Mouse (Mus musculus) olfactory bulb, adult 2 months (tissue): ENCODE measurements around the gene Gm21981. TPM values are rescaled to one million over a fixed set of nuclear protein-coding genes. Genes with fewer than 3 reads are reported as not detected.

Experiments
- H3K27ac ChIP-seq: fragments of 200-500 bp; 2 replicates; pipeline ENCODE4 v1.5.1; 2012; ENCODE audit warnings: low read depth, low read length; ENCODE audit not compliant: insufficient read depth
- H3K4me1 ChIP-seq: fragments of 200-500 bp; 2 replicates; pipeline ENCODE4 v1.6.1; 2012; ENCODE audit warnings: low read length; ENCODE audit not compliant: control insufficient read depth, insufficient read depth
- H3K4me3 ChIP-seq: fragments of 200-500 bp; 2 replicates; pipeline ENCODE4 v1.5.1; 2012; ENCODE audit warnings: mild to moderate bottlenecking, low read depth, low read length, moderate library complexity; ENCODE audit not compliant: insufficient read depth
- CTCF ChIP-seq: fragments of 200-500 bp; IDR thresholded peaks from 2 replicates; pipeline ENCODE4 v1.5.1; 2012; ENCODE audit warnings: low read depth, mild to moderate bottlenecking, low read length, moderate library complexity; ENCODE audit not compliant: insufficient read depth
- POLR2A ChIP-seq: fragments of 200-500 bp; IDR thresholded peaks from 2 replicates; pipeline ENCODE4 v1.6.1; 2012; ENCODE audit warnings: mild to moderate bottlenecking, low read depth, low read length, moderate library complexity; ENCODE audit not compliant: insufficient read depth
- WGBS: fragments of 180-500 bp; shearing (Covaris S2); methylation state at CpG from one replicate; pipeline ENCODE4 v1.1.7; 2018; 5-methylcytosine and 5-hydroxymethylcytosine counted together
- polyA plus RNA-seq: library from polyadenylated mRNA; stranded (reverse); fragments of >200 nt; gene quantifications from 2 replicates; pipeline ENCODE4 v1.2.4, GENCODE M21; 2012; ENCODE audit warnings: low replicate concordance; ENCODE audit not compliant: missing spikeins, insufficient read depth, insufficient read length

Gene Gm21981
- polyA plus RNA-seq, 1 experiment, result not detected

DNA sequence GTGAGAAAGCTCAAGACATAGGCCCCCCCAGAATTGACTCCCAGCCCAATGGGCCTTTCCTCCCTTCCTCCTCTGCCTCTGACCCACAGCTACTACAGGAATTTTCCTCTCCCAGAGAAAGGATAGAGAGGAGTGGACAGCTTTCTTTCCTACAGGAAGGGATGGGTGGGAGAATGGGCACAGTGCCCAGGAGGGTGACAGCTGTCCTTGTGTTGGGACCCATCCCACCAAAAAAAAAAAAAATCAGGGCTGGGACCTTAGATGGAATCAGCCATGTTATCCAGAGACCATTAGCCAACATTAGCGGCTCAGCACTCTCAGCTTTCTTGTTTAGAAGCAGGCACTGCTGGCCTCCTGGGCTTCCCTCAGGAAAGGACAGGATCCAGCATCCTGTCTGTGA lies 11.9 kb upstream of the Gm21981 start:
- Histone ChIP-seq H3K4me3 (no peak overlapping the region), H3K27ac (no peak overlapping the region), H3K4me1 (peaks cover 5% of the 10 kb centered on the region; the same call in 1 of the 2 replicates)
- no peak for TF ChIP-seq CTCF
- no peak for TF ChIP-seq POLR2A
- 74% methylated on average over 1 of the region's 1 CpGs for WGBS

DNA sequence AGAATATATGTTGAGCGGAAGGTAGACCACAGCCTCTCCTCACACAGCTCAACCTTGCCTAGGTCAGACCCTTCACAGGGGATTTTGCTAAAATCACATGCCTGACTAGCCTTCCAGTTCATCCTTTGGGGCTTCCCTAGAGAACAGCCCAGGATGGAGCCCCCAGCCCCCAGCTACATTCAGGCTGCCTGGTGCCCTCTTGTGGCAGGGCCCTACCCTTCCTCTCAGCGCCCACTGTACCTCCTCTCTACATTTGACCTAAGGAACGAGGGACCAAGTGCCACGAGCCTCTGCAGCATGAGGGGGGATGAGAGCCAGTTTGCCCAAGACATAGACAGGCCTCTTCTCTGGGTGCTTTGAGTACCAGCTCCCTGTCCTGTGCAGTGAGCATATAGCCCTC lies 10.4 kb upstream of the Gm21981 start:
- TF ChIP-seq CTCF, result no peak
- TF ChIP-seq POLR2A, result no peak

DNA sequence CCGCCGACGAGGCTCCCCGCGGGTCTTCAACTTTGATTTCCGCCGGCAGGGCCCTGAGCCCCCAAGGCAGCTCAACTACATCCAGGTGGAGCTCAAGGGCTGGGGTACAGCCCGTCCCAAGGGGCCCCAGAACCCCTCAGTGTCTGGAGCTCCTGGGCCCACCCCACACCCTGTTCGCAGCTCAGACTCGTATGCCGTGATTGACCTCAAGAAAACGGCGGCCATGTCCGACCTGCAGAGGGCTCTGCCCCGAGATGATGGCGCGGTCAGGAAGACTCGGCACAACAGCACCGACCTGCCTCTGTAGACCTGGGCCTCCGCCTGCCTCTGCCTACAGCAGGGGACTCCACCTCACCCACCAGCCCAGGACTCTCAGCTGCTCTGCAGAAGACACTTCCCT lies 9.3 kb upstream of the Gm21981 start:
- Histone ChIP-seq H3K4me1 (peaks cover 5% of the 10 kb centered on the region; the same call in 1 of the 2 replicates), H3K4me3 (no peak overlapping the region), H3K27ac (no peak overlapping the region)
- TF ChIP-seq POLR2A (no peak), CTCF (no peak)
- 61% methylated on average over 20 of the region's 20 CpGs for WGBS

More for the DNA sequence above, 10.4 kb upstream of the Gm21981 start:
- no peak overlapping the region for H3K4me3 ChIP-seq
- 86% methylated on average over 4 of the region's 4 CpGs for WGBS
- H3K27ac ChIP-seq, result no peak overlapping the region
- H3K4me1 ChIP-seq, result peaks cover 5% of the 10 kb centered on the region; the same call in 1 of the 2 replicates

DNA sequence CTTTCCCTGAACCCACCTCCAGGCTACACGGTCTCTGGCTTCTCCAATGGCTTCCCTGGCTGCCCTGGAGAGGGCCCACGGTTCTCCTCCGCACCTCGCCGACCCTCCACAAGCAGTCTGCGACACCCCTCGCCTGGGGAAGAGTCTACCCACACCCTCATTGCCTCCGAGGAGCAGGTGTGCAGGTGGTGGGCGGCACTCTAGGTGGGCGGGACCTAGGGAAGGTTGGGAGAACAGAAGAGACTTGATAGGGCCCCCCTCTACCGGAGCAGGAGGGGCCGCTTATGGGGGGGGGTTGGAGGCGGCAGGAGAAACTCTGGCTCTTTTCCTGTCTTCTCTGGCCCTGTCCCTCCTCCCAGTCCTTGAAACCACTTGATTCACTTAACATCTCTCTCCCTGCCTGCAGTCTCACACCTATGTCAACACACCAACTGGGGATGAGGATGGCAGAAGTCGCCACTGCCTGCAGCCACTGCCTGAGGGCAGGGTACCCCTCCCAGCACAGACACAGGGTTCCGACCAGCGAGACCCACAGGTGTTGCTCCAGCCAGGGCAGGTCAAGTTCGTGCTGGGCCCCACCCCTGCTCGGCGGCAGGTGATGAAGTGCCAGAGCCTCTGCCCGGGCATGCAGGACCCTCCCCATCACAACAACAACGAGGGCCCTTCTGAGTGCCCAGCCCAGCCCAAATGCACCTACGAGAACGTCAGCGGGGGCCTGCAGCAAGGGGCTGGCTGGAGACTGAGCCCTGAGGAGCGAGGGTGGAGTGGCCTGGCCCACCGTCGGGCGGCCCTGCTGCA lies 8.5 kb upstream of the Gm21981 start:
- H3K27ac ChIP-seq, result no peak overlapping the region
- TF ChIP-seq POLR2A (no peak), CTCF (no peak)
- WGBS, result 65% methylated on average over 28 of the region's 28 CpGs
- no peak overlapping the region for H3K4me3 ChIP-seq
- peaks cover 5% of the 10 kb centered on the region; the same call in 1 of the 2 replicates for H3K4me1 ChIP-seq

DNA sequence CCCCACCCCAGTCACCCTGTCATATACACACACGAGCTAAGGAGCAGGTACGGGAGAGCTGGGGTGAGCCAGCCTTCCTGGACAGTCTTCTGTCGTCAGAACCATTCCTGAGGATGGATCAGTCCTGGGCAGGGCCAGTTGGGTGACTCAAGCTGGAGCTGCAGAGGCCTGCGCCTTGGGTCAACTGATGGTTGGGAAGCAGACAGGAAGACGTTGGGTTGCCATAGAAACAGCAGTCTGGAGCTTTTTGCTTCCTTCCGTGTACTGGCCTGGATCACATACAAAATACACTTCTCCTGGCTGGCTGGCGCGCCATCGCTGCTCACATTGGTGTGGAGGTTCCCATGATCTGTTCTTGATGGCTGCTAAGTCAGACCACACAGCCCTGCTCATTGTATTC lies 7.5 kb upstream of the Gm21981 start:
- 75% methylated on average over 9 of the region's 9 CpGs for WGBS
- Histone ChIP-seq H3K4me1 (peaks cover 5% of the 10 kb centered on the region; the same call in 1 of the 2 replicates), H3K4me3 (no peak overlapping the region), H3K27ac (no peak overlapping the region)
- TF ChIP-seq POLR2A (no peak), CTCF (no peak)

DNA sequence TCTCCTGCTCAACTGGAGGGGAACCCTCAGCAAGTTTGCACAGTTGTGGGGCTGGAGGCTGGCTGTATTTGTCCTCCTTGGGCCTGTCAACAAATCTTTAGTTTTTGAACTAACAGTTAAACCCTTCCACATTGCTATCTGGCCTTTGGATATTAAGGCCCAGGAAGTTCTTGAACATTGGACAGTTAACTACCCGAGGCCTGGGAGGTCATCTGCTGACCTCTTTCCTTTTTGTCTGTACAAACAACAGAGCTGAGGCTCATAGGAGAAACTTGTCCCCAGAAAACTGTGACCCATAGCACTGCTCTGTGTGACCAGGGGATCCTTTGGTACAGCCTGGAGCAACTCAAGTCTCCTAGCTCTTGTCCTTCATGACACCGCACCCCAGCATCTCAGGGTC lies 4.8 kb upstream of the Gm21981 start:
- Histone ChIP-seq H3K4me1 (peaks cover 10% of the 10 kb centered on the region), H3K4me3 (no peak overlapping the region), H3K27ac (no peak overlapping the region)
- TF ChIP-seq CTCF (no peak), POLR2A (no peak)
- WGBS, result 87% methylated on average over 2 of the region's 2 CpGs

DNA sequence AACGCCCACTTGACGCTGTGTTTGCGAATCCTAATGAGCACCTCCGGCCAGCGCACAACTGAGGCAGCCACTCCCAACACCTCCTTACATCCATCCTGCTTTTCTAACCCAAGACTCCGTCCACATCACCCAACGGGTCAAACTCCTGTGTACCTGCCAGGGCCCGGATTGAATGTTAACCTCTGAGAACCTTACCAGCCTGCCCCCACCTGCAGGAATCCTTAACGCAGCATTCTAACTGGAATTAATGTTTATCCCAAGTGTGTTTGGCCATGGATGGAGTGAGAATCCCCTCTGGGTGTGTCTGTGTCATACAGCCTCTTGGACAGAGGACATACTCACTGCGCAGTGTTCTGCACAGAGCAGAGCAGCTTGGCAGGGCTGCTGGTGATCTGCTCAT lies 3.9 kb upstream of the Gm21981 start:
- Histone ChIP-seq H3K4me1 (peaks cover 10% of the 10 kb centered on the region), H3K27ac (no peak overlapping the region), H3K4me3 (no peak overlapping the region)
- WGBS, result 94% methylated on average over 10 of the region's 10 CpGs
- TF ChIP-seq POLR2A (no peak), CTCF (no peak)

DNA sequence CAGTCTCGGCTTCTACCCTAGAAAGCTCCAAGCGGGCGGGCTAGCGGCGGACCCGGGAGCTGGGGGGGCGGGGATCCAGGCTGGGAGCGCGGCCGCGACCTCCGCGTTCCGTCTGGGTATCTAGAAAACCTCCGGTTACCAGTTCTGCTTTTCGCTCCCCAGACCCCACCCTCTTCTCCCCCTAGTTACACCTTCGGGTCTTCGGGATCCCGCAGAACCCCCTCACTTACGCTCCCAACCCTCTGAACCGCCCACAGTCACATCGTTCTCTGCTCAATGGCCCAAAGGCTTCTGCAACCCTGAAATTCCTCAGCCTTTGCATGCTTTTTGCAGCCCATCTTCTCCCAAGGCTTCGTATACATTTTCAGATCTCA lies 1.1 kb upstream of the Gm21981 start:
- WGBS, result under 1% methylated on average over 23 of the region's 23 CpGs
- Histone ChIP-seq H3K4me3 (peak overlapping the region; percentile 70), H3K27ac (no peak overlapping the region), H3K4me1 (peaks cover 5% of the 10 kb centered on the region)
- no peak for TF ChIP-seq POLR2A
- no peak for TF ChIP-seq CTCF

DNA sequence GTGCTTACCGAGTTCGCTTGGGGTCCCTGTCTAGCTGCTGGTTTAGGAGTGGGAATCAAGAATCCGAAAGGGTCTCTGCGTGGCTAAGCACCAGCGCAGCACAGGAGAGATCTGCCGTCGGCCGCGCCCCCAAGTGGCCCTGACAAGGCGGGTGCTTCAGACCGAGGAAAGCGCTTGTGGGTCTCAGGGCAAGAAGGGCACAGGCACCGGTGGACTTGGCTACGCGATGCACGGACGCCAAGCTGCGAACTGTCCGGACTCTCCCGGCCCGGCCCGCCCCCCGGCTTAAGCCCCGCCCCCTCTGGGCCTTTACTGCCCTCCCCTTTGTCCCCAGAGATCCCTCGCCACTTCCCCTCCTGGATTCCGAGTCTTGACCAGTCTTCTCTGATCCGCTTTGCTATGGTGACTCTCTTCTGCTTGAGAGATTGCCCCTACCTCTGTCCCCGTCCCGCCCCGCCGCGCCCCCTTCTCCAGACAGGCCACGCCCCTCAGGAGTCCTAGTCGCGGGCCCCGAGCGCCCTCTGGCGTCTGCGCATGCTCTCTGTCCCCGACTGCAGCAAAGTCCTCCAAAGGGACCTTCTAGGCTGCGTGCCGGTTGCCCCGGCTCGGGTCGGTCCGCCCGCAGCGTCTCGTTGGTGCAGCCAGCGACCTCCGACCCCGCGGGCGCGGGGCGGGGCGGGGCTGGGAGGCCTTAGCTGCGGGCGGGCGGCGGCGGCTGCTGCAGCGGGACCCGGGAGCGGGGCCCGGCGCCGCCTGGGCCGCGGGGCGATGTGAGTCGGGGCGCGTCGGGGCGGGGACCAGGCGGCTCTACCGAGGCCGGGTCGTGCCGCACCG lies 465 bp upstream of the Gm21981 start, which contains the start of gene Prickle4:
Prickle4 (minus strand) TSS at position 234 of the 834 bp plus-strand sequence.
- H3K4me1 ChIP-seq, result peaks cover 9% of the 10 kb centered on the region
- TF ChIP-seq POLR2A (peak; percentile 68), CTCF (peak; percentile 67)
- peak within 1 kb of the TSS; percentile 70 for H3K4me3 ChIP-seq
- H3K27ac ChIP-seq, result no peak within 1 kb of the TSS
- WGBS, result under 1% methylated on average over 75 of the region's 82 CpGs
